Mouse (Mus musculus) myocyte (in vitro differentiated cells): Measurements from ENCODE around the gene Ddx58. TPM values are rescaled to one million over a fixed set of nuclear protein-coding genes. Genes with fewer than 3 reads are reported as not detected.

Source experiments
- H3K27me3 ChIP-seq: one replicate; pipeline ENCODE4 v1.6.1; 2011; ENCODE audit not compliant: control insufficient read depth, insufficient read depth, insufficient read length
- H3K36me3 ChIP-seq: one replicate; pipeline ENCODE4 v1.6.1; 2011; ENCODE audit not compliant: control insufficient read depth, insufficient read depth
- H3K4me2 ChIP-seq: one replicate; pipeline ENCODE4 v1.6.1; 2011; ENCODE audit warnings: low read depth, control low read depth
- H3K4me3 ChIP-seq: one replicate; pipeline ENCODE4 v1.5.1; 2011; ENCODE audit warnings: mild to moderate bottlenecking, control low read depth, moderate library complexity
- H3K79me2 ChIP-seq: one replicate; pipeline ENCODE4 v1.6.1; 2011; ENCODE audit not compliant: control insufficient read depth, insufficient read depth
- H3ac ChIP-seq: one replicate; pipeline ENCODE4 v1.6.1; 2011; ENCODE audit not compliant: control insufficient read depth, insufficient read length
- CEBPB ChIP-seq: IDR thresholded peaks from 2 replicates; pipeline ENCODE4 v1.6.1; 2011; ENCODE audit warnings: mild to moderate bottlenecking, moderate library complexity; ENCODE audit not compliant: poor library complexity, insufficient read depth, severe bottlenecking
- E2F4 ChIP-seq: IDR thresholded peaks from one replicate; pipeline ENCODE4 v1.6.1; 2011; ENCODE audit warnings: mild to moderate bottlenecking, control low read depth, moderate library complexity; ENCODE audit not compliant: insufficient read depth
- MAX ChIP-seq: IDR thresholded peaks from one replicate; pipeline ENCODE4 v1.6.1; 2011; ENCODE audit warnings: low read depth, mild to moderate bottlenecking, control low read depth
- MYOD1 ChIP-seq, 3 experiments: IDR thresholded peaks; one replicate each; pipeline ENCODE4 v1.6.1; 2011; ENCODE audit warnings: control low read depth in 2 of 3, low read depth in 2 of 3, mild to moderate bottlenecking in 2 of 3, moderate library complexity in 1 of 3; ENCODE audit not compliant: insufficient read length in 2 of 3, control insufficient read depth in 1 of 3
- MYOG ChIP-seq, 3 experiments: IDR thresholded peaks; one replicate each; pipeline ENCODE4 v1.6.1; 2011; ENCODE audit warnings: control low read depth in 2 of 3, low read depth in 2 of 3, mild to moderate bottlenecking in 2 of 3; ENCODE audit not compliant: insufficient read length in 2 of 3, control insufficient read depth in 1 of 3, insufficient read depth in 1 of 3
- POLR2A ChIP-seq: IDR thresholded peaks from one replicate; pipeline ENCODE4 v1.6.1; 2011; ENCODE audit warnings: low read depth, mild to moderate bottlenecking, control low read depth, moderate library complexity; ENCODE audit not compliant: insufficient read length
- POLR2AphosphoS2 ChIP-seq: IDR thresholded peaks from one replicate; pipeline ENCODE4 v1.6.1; 2011; ENCODE audit warnings: low read depth, control low read depth; ENCODE audit not compliant: insufficient read length
- REST ChIP-seq: IDR thresholded peaks from one replicate; pipeline ENCODE4 v1.6.1; 2011; ENCODE audit warnings: mild to moderate bottlenecking, control low read depth, moderate library complexity; ENCODE audit not compliant: insufficient read depth, insufficient read length
- SRF ChIP-seq: IDR thresholded peaks from one replicate; pipeline ENCODE4 v1.6.1; 2011; ENCODE audit warnings: low read depth; ENCODE audit not compliant: control insufficient read depth, insufficient read length
- TCF12 ChIP-seq: IDR thresholded peaks from one replicate; pipeline ENCODE4 v1.6.1; 2011; ENCODE audit warnings: mild to moderate bottlenecking, control low read depth; ENCODE audit not compliant: poor library complexity, insufficient read depth, severe bottlenecking
- TCF3 ChIP-seq: IDR thresholded peaks from one replicate; pipeline ENCODE4 v1.6.1; 2011; ENCODE audit warnings: low read depth, control low read depth; ENCODE audit not compliant: insufficient read length
- USF1 ChIP-seq: IDR thresholded peaks from one replicate; pipeline ENCODE4 v1.6.1; 2011; ENCODE audit warnings: low read depth, mild to moderate bottlenecking, control low read depth, moderate library complexity
- polyA plus RNA-seq: library from polyadenylated mRNA; unstranded; fragments of >200 nt; fragmentation: generic; extraction: Trizol; gene quantifications from one replicate; pipeline ENCODE4 v1.2.1, GENCODE M21; 2012; ENCODE audit warnings: missing spikeins

Gene Ddx58
- polyA plus RNA-seq, 1 experiment: 4.1 TPM

GRCm38 (mm10) chr4:40157500-40158223 is 82.0 kb downstream of the Ddx58 start:
- H3K36me3 ChIP-seq: no peaks in the 10 kb centered on the region

GRCm38 (mm10) chr4:40156582-40157499 is 82.8 kb downstream of the Ddx58 start:
- TF ChIP-seq USF1 (no peak), MYOD1 (IDR thresholded peaks at IDR 0.05; ENCODE audit: control insufficient read depth in 1 of 3, insufficient read length in 2 of 3, low read depth in 2 of 3) (no peak), TCF12 (no peak), CEBPB (no peak), TCF3 (no peak), MAX (no peak), E2F4 (no peak), POLR2AphosphoS2 (no peak), REST (no peak), POLR2A (no peak), MYOG (IDR thresholded peaks at IDR 0.05; ENCODE audit: control insufficient read depth in 1 of 3, insufficient read depth in 1 of 3, insufficient read length in 2 of 3, low read depth in 2 of 3) (no peak), SRF (no peak)
- no peaks in the 10 kb centered on the region for H3K27me3 ChIP-seq
- H3K79me2 ChIP-seq: peaks cover 34% of the 10 kb centered on the region
- H3K4me2 ChIP-seq: no peak overlapping the region
- H3K4me3 ChIP-seq: no peak overlapping the region
- H3ac ChIP-seq: no peak overlapping the region
- H3K36me3 ChIP-seq: no peaks in the 10 kb centered on the region

More at GRCm38 (mm10) chr4:40157500-40158223, 82.0 kb downstream of the Ddx58 start:
- H3ac ChIP-seq: no peak overlapping the region
- TF ChIP-seq TCF12 (no peak), POLR2AphosphoS2 (no peak), MYOG (IDR thresholded peaks at IDR 0.05; ENCODE audit: control insufficient read depth in 1 of 3, insufficient read depth in 1 of 3, insufficient read length in 2 of 3, low read depth in 2 of 3) (no peak), E2F4 (no peak), USF1 (no peak), REST (no peak), MYOD1 (IDR thresholded peaks at IDR 0.05; ENCODE audit: control insufficient read depth in 1 of 3, insufficient read length in 2 of 3, low read depth in 2 of 3) (no peak), MAX (no peak), CEBPB (no peak), TCF3 (no peak), SRF (no peak), POLR2A (no peak)
- no peaks in the 10 kb centered on the region for H3K27me3 ChIP-seq
- no peak overlapping the region for H3K4me3 ChIP-seq
- no peak overlapping the region for H3K4me2 ChIP-seq
- H3K79me2 ChIP-seq: peaks cover 34% of the 10 kb centered on the region

- Histone ChIP-seq H3ac (no peak overlapping the region), H3K27me3 (no peaks in the 10 kb centered on the region), H3K36me3 (no peaks in the 10 kb centered on the region), H3K4me2 (no peak overlapping the region), H3K79me2 (peaks cover 36% of the 10 kb centered on the region), H3K4me3 (no peak overlapping the region)
- TF ChIP-seq CEBPB: peak; percentile 38; the same call in 1 of the 2 replicates
- no peak for TF ChIP-seq TCF12
Observed at GRCm38 (mm10) chr4:40156153-40156552, 83.5 kb downstream of the Ddx58 start.

GRCm38 (mm10) chr4:40155467-40155999 is 84.1 kb downstream of the Ddx58 start:
- no peak overlapping the region for H3K4me2 ChIP-seq
- no peaks in the 10 kb centered on the region for H3K36me3 ChIP-seq
- no peaks in the 10 kb centered on the region for H3K27me3 ChIP-seq
- peaks cover 39% of the 10 kb centered on the region for H3K79me2 ChIP-seq
- TF ChIP-seq MYOD1 (IDR thresholded peaks at IDR 0.05; ENCODE audit: control insufficient read depth in 1 of 3, insufficient read length in 2 of 3, low read depth in 2 of 3) (no peak), CEBPB (no peak), E2F4 (no peak), POLR2A (no peak), USF1 (no peak), POLR2AphosphoS2 (no peak), TCF12 (no peak), TCF3 (no peak), SRF (no peak)
- H3K4me3 ChIP-seq: no peak overlapping the region
- no peak overlapping the region for H3ac ChIP-seq
